Mouse (Mus musculus): ENCODE data around the gene Map3k15. TPM values are rescaled to one million over a fixed set of nuclear protein-coding genes. Genes with fewer than 3 reads are reported as not detected.

Map3k15 gene
- 0.63 and 1.1 TPM in 2 replicates for total RNA-seq (2017)

DNA sequence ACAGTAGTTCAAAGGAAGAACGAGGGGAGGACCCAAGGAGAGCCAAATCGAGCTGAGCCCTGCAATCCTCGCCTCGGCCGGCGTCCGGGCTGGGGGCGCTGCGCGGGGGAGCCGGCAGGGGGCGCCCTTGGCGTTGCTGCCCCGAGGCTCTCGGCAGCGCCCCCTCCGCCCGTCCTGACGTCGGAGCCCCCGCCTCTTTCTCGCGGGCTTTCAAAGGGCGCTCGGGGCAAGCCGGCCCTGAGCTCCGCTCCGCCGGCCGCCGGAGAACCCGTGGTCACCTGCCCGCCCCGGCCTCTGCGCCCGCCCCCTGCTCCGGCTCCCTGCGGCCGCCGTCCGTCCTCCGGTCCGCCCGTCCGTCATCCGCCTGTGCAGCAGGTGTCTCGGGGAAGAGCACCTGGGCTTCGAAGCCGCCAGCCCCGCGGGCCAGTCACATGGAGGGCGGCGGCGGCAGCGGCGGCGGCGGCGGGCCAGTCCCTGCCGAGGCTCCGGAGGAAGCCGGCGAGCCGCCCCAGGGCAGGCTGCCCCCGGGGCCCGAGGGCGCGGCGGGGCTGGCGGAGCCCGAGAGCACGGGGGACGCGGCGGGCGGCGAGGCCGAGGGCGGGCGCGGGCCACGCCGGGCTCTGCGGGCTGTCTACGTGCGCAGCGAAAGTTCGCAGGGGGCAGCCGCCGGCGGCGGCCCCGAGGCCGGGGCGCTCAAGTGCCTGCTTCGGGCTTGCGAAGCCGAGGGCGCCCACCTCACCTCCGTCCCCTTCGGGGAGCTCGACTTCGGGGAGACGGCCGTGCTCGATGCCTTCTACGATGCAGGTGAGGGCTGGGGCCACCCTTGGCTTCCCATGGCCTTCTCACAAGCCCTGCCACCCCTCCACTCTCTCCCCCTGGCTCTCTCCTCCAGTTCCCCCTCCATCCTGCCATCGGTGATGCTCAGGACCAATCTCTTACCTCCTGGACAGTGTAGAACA, at the start of gene Map3k15:
Map3k15 (plus strand) TSS at position 432 of the 959 bp plus-strand sequence.
- ATAC-seq (replicated peaks; ENCODE audit: low read depth, poor library complexity, severe bottlenecking), result peak; percentile 91

DNA sequence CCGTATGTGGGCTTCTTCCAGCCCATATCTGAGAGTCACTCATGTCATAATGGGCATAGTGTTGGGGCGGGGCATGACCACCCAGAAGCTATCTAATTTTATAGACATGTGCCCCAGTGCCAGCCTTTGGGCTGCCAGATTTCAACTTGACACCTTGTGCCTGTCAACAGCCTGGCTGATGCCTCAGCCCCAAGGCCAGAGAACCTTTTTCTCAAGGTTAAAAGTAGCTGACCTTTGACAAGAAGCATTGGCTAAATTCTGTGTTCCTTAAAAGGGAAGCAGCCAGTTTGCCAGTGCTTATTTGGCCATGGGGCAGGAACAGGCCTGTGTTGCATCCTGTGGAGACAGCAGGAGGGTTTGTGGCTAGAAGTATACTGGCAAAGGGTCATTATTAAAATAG, 45.7 kb upstream of the Map3k15 start:
- ATAC-seq (replicated peaks; ENCODE audit: low read depth, poor library complexity, severe bottlenecking), result no peak

GRCm38 (mm10) chrX:159943586-159943985, 44.6 kb upstream of the Map3k15 start:
- no peak for ATAC-seq (replicated peaks; ENCODE audit: low read depth, poor library complexity, severe bottlenecking)

GRCm38 (mm10) chrX:159953546-159954429, 34.4 kb upstream of the Map3k15 start:
- peak; percentile 91 for ATAC-seq (replicated peaks; ENCODE audit: low read depth, poor library complexity, severe bottlenecking)

- ATAC-seq (replicated peaks; ENCODE audit: low read depth, poor library complexity, severe bottlenecking), result no peak; the same call in 1 of the 2 replicates
Observed at GRCm38 (mm10) chrX:159954430-159954779, 33.8 kb upstream of the Map3k15 start.

DNA sequence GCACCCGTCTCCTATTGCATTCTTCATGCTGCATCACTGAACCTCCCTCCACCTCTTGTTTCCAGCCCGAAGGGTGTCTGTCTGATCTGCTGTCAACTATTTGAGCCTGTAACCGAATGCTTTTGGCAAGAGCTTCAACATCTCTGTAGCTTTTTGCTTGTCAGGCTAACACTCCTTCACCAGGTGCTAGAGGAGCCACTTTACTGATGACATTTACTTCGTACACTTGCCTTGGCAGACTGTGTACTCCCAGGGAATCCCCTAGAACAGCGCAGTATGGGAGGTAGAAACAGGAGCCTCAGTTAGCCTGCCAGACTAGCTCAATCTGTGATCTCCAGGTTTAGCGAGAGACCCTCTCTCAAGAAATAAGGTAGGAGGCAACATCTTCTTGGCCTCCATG, 32.8 kb upstream of the Map3k15 start:
- no peak for ATAC-seq (replicated peaks; ENCODE audit: low read depth, poor library complexity, severe bottlenecking)

GRCm38 (mm10) chrX:159961385-159961784, 26.8 kb upstream of the Map3k15 start:
- no peak for ATAC-seq (replicated peaks; ENCODE audit: low read depth, poor library complexity, severe bottlenecking)

DNA sequence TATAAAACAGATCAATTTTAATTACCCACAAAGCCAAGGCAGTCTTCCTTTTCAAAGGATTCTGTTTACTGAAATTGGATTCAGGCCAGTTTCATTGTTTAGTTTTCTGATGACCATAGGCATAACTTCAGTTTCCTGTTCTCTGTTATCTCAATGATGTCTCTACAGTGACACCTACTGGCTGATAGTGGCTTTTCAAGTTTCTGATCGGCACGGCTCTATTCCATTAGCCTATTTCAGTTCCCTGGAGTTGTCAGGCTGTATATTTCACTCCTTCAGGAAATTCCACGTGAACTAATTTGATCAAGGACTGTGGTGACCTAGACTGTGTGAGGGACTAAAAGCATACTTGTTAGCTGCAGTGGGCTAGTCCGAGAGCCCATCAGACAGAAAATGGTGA, 25.0 kb upstream of the Map3k15 start:
- ATAC-seq (replicated peaks; ENCODE audit: low read depth, poor library complexity, severe bottlenecking), result peak; percentile 71

DNA sequence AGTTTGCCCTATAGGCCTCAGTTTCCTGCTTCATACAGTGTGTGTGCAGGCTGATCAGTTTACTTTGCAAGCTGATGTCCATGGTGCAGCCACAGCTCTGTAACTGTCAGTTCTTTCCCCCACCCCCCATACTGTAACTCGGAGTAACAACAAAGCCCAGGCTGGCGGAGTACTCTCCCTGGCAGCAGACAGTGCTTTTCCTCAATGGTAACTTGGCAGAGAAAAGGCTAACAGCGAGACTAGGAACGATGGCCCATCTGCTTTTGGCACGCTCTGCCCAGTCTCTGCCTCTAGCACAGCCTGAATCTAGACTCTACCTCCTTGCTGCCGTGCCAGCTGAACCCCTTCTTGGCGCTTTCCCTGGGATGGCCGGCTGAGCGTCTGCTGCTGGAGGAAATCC, 24.3 kb upstream of the Map3k15 start:
- no peak for ATAC-seq (replicated peaks; ENCODE audit: low read depth, poor library complexity, severe bottlenecking)

DNA sequence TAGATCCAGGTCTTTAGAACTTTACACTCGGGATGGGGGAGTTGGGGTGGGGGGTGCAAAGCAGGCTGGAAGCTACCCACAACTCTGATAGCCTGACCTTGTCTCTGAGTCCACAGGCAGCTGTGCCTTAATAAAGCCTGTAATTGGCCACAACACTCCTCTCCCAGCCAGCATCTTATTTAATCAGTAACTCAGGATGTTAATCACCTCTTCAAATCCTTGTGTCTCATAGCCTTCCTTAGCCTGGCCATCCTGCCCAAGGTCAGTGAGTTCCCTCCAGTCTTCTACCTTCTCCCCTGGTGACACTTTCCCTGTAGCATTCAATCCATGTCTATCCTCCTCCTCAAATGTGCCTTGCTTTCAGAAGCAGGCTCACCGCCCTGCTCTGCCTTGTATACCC, 19.2 kb upstream of the Map3k15 start:
- no peak for ATAC-seq (replicated peaks; ENCODE audit: low read depth, poor library complexity, severe bottlenecking)

DNA sequence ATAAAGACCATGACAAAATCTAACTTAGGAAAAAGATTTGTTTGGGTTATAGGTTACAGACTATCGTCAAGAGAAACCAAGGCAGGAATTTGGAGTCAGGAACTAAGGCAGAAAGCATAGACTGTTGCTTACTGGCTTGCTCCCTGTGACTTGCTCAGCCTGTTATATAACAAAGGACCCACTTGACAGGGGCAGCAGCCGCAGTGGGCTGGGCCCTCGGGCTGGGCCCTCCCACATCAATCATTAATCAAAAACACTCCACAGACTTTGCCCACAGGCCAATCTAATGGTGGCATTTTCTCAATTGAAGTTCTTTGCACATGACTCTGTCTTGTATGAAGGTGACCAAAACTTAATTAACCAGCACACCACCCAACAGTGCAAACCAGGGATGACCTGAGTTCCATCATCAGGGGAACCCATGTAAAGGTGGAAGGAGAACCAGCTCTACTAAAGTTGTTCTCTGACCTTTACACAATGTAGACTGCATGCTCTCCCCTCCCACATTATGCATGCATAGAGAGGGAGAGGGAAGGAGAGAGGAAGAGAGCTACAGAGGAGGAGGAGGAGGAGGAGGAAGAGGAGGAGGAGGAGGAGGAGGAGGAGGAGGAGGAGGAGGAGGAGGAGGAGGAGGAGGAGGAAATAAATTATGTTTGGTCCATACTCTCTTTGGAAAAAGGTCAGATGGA, 17.0 kb upstream of the Map3k15 start:
- no peak for ATAC-seq (replicated peaks; ENCODE audit: low read depth, poor library complexity, severe bottlenecking)

DNA sequence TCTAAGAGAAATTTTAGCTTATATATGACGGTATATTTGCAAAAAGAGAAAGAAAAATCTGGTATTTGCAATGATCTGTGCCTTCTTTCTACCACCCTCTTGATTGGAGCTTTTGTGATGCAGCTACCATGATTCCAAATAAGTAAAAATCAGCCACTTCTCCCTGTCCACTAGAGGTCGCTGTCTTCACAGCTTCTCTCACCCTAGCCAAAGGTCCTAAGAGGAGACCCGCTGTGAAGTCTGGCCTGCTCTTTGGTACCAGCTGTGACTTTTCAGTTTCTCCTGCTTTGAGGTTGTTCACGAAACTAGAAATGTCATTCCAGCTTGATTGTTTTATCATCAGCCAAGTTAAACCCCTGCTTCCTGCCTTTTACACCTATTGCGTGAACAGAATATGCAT, 14.5 kb upstream of the Map3k15 start:
- ATAC-seq (replicated peaks; ENCODE audit: low read depth, poor library complexity, severe bottlenecking), result peak; percentile 66; the same call in 1 of the 2 replicates

GRCm38 (mm10) chrX:159976243-159976642, 12.0 kb upstream of the Map3k15 start:
- ATAC-seq (replicated peaks; ENCODE audit: low read depth, poor library complexity, severe bottlenecking), result no peak

DNA sequence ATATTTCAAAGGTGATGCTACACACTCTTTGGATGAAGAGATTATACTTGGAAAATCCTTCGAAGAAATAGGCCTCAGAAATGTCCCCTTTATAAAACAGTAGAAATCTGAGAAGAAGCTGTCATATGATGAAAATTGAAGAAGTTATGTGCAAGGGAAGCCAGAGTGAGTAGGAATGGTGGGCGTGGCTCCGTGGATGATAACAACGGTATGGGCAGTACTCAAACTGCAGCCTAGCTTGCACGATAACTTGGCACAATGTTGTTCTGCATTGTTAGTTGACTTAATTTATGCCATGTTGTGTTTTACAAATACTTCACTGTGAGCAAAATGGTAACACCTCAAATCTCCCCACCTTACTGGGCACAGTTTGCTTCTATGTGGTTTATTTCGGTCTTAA, 7.6 kb downstream of the Map3k15 start:
- ATAC-seq (replicated peaks; ENCODE audit: low read depth, poor library complexity, severe bottlenecking), result no peak

DNA sequence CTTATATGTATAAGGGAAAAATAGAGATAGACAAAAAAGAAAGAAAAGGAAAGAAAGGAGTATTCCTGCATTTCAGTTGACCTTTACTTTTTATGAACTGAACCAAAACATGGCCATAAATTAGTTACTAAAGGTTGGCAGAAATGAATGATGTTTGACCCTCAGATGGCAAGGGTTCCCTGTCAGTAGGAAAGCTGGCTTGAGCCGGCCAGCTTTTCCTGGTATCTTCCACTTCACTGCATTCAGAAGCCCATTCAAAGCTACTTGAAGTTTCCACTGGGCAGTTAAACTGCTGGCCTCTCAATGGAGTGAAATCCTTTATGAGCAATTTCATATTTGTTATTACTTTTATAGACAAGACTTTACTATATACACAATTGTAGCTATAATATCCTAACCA, 65.1 kb downstream of the Map3k15 start:
- ATAC-seq (replicated peaks; ENCODE audit: low read depth, poor library complexity, severe bottlenecking), result no peak

DNA sequence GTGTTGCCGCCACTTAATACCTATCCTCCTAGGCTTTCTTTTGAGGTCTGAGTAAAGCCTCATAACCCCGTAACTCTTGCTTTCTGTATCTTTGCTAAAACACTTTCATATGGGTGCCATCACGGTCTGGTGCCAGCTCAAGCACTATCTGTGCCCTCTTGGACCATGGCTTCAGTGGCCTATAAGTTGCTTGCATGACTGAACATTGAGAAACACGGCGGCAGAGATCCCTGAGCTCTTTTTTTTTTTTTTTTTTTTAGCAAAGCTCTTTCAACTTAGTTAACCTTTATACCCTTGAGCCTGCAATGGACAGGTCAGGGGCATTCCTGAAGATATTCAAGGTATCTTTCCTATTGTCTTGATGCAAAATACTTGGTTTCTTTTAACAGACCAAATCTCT, 66.4 kb downstream of the Map3k15 start:
- ATAC-seq (replicated peaks; ENCODE audit: low read depth, poor library complexity, severe bottlenecking), result no peak

DNA sequence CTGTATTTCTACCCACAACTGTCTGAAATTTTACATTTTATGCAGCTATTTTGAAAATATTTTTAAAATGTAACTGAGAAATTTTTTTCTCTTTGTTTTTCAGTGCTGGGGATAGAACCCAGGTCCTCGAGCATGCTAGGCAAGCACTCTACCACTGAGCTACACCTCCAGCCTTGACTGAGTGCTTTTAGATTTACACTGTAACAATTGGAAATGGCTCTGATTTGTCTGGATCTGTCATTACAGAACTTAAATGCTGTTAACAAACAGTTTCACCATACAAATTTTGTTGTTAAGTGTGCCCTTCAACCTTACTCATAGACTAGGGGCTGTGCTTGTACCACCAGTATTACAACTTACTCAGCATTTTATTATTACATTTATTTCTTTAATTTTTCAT, 103.7 kb downstream of the Map3k15 start:
- ATAC-seq (replicated peaks; ENCODE audit: low read depth, poor library complexity, severe bottlenecking), result no peak

- no peak for ATAC-seq (replicated peaks; ENCODE audit: low read depth, poor library complexity, severe bottlenecking)
Observed at GRCm38 (mm10) chrX:160107817-160108216, 119.6 kb downstream of the Map3k15 start.

DNA sequence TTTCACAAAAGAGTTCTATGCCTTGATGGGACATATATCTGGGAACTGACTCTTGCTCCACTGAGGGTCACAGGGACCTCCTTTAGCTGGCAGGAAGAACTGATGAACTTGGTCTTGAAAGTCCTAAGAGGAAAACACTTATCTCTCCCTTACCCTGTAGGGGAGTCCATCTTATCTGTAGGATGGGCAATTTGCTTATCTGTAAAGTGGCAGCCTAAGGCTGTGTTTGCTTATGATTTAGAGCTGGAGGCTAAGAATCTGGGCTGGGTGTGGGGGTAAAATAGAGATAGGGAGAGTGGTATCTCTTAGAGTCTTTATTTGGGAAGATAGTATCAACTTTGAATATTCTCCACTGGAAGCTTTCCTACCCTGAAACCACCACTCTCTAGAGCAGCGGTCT, 125.5 kb downstream of the Map3k15 start:
- ATAC-seq (replicated peaks; ENCODE audit: low read depth, poor library complexity, severe bottlenecking), result no peak

- peak; percentile 71 for ATAC-seq (replicated peaks; ENCODE audit: low read depth, poor library complexity, severe bottlenecking)
Observed at GRCm38 (mm10) chrX:160116074-160116473, 127.8 kb downstream of the Map3k15 start.
